Mouse (Mus musculus) lung, postnatal 0 days (tissue): ENCODE results near the gene Pex10. TPM values are rescaled to one million over a fixed set of nuclear protein-coding genes. Genes with fewer than 3 reads are reported as not detected.

ENCODE experiments used
- ATAC-seq: fragments of 200-750 bp; cut with Nextera tagmentation; 2 replicates; pipeline ENCODE4 v1.8.0; 2017; ENCODE audit warnings: moderate library complexity
- DNase-seq: peaks from one replicate; pipeline ENCODE4 v3.0.0-alpha.2; 2016; ENCODE audit warnings: low spot score
- H3K27ac ChIP-seq: fragments of 300-500 bp; sonication (generic); 2 replicates; pipeline ENCODE4 v1.5.1; 2014; ENCODE audit warnings: antibody characterized with exemption, mild to moderate bottlenecking, low read length, mixed read lengths
- H3K27me3 ChIP-seq: fragments of 300-500 bp; sonication (generic); replicated peaks from 2 replicates; pipeline ENCODE4 v1.6.1; 2014; ENCODE audit warnings: low read length, mixed read lengths; ENCODE audit not compliant: insufficient read depth
- H3K36me3 ChIP-seq: fragments of 300-500 bp; sonication (generic); 2 replicates; pipeline ENCODE4 v1.6.1; 2014; ENCODE audit warnings: low read length, mixed read lengths; ENCODE audit not compliant: insufficient read depth
- H3K4me1 ChIP-seq: fragments of 300-500 bp; sonication (generic); 2 replicates; pipeline ENCODE4 v1.6.1; 2014; ENCODE audit warnings: antibody characterized with exemption, low read depth, low read length, mixed read lengths; ENCODE audit not compliant: insufficient read depth
- H3K4me2 ChIP-seq: fragments of 300-500 bp; sonication (generic); replicated peaks from 2 replicates; pipeline ENCODE4 v1.6.1; 2014; ENCODE audit warnings: low read depth, mild to moderate bottlenecking, low read length, moderate library complexity, mixed read lengths
- H3K4me3 ChIP-seq: fragments of 300-500 bp; sonication (generic); 2 replicates; pipeline ENCODE4 v1.5.1; 2014; ENCODE audit warnings: low read depth, low read length
- H3K9ac ChIP-seq: fragments of 300-500 bp; sonication (generic); replicated peaks from 2 replicates; pipeline ENCODE4 v1.6.1; 2014; ENCODE audit warnings: low read depth, mild to moderate bottlenecking
- H3K9me3 ChIP-seq: fragments of 300-500 bp; sonication (generic); 2 replicates; pipeline ENCODE4 v1.6.1; 2016; ENCODE audit warnings: low read length, mixed read lengths
- CTCF ChIP-seq: IDR thresholded peaks from 2 replicates; pipeline ENCODE4 v1.5.1; 2016; ENCODE audit warnings: antibody characterized with exemption, mild to moderate bottlenecking
- EP300 ChIP-seq: IDR thresholded peaks from 2 replicates; pipeline ENCODE4 v1.6.1; 2016; ENCODE audit warnings: antibody characterized with exemption, mild to moderate bottlenecking, control low read depth
- WGBS: fragments of 180-500 bp; shearing (Covaris S2); extraction: QIAGEN DNeasy Blood & Tissue Kit; methylation state at CpG from one replicate; pipeline ENCODE4 v1.1.7; 2014; 5-methylcytosine and 5-hydroxymethylcytosine counted together
- polyA plus RNA-seq: library from polyadenylated mRNA; unstranded; fragments of >200 nt; fragmentation: Nextera tagmentation; extraction: Ambion mirVana; gene quantifications from 2 replicates; pipeline ENCODE4 v1.2.1, GENCODE M21; 2015

The Pex10 gene
- polyA plus RNA-seq, 1 experiment from 2014 or later = 19.4 TPM

DNA sequence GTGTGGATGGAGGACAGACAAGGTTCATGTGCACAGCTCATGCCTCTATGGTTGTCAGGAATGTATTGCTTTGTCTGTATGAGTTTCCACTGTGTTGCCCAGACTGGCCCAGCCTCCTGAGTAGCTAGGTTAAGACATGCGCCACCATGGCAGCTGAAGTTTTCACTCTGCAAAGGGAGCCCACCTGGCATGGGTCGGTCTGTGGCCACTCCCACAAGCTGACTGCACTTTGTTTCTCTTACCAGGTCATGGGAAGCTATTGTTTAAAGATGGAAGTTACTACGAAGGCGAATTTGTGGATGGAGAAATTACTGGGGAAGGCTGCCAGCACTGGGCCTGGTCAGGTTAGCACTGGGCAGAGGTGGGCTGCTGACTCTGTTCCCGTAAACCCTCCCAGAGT lies 22.4 kb downstream of the Pex10 start:
- 81% methylated on average over 5 of the region's 5 CpGs for WGBS
- no peak overlapping the region for H3K4me2 ChIP-seq
- H3K4me3 ChIP-seq = no peak overlapping the region
- no peaks in the 10 kb centered on the region for H3K9me3 ChIP-seq
- peaks cover 18% of the 10 kb centered on the region for H3K4me1 ChIP-seq
- no peak for DNase-seq
- H3K9ac ChIP-seq = no peak overlapping the region
- H3K27ac ChIP-seq = no peak overlapping the region
- TF ChIP-seq EP300 (no peak), CTCF (no peak)
- no peaks in the 10 kb centered on the region for H3K27me3 ChIP-seq
- no peak for ATAC-seq
- H3K36me3 ChIP-seq = no peaks in the 10 kb centered on the region

DNA sequence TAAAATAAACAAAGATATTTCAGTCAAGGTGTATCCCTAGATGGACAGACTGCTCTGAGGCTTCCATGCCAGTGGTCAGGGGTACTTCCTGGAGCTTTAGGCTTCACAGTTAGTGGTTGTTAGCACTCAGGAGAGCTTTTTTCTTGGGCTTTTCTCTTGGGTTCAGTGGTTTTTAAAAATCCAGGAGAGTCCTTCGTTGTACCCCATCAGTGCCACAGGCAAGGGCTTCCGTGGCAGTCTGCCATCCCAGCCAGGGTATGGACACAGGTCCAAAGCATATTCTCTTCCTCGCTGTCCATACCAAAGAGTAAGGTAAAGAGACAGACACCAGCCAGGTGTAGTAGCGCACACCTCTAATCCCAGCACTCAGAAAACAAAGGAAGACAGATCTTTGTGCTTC lies 23.3 kb downstream of the Pex10 start:
- DNase-seq (no peak), ATAC-seq (no peak)
- Histone ChIP-seq H3K4me2 (no peak overlapping the region), H3K36me3 (no peaks in the 10 kb centered on the region), H3K27ac (no peak overlapping the region), H3K27me3 (no peaks in the 10 kb centered on the region), H3K4me1 (peaks cover 11% of the 10 kb centered on the region), H3K4me3 (no peak overlapping the region), H3K9ac (no peak overlapping the region), H3K9me3 (no peaks in the 10 kb centered on the region)
- WGBS = 94% methylated on average over 4 of the region's 4 CpGs
- no peak for TF ChIP-seq EP300
- no peak for TF ChIP-seq CTCF

DNA sequence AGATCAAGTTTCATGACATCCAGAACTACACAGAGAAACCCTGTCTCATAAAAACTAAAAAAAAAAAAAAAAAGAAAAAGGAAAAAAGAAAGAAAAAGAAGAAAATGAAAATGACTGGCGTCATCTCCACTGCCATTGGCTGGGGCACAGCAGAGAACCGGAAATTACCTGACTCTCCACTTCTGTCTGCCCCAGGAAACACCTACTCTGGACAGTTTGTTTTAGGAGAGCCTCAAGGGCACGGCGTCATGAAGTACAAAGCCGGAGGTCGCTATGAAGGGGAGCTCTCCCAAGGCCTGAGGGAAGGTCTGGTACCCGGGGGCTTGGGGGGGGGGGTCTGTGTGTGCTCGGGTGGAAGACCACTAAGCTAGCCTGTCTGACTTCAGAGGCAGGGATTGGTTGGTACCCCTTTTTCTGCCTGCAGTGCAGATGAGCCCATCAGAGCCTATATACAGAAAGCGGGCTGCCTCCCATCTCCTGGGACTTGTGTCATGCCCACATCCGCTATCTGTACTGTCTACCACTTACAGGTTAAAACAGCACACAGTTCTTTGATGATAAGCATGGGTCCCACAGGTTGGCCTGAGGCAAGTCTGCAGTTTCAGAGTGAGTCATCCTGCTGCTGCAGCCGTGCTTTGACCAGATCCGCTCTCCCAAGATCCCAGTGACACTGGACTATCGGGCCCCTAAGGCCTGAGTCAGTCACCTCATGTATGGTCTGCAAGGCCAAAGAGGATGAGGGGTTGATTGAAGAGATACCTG lies 24.1 kb downstream of the Pex10 start:
- DNase-seq = no peak
- Histone ChIP-seq H3K9me3 (no peaks in the 10 kb centered on the region), H3K4me3 (no peak overlapping the region), H3K9ac (no peak overlapping the region), H3K4me2 (no peak overlapping the region), H3K36me3 (no peaks in the 10 kb centered on the region), H3K4me1 (peaks cover 8% of the 10 kb centered on the region; the same call in 1 of the 2 replicates), H3K27me3 (no peaks in the 10 kb centered on the region), H3K27ac (no peak overlapping the region)
- no peak for ATAC-seq
- TF ChIP-seq CTCF (no peak), EP300 (no peak)
- WGBS = 86% methylated on average over 13 of the region's 13 CpGs

DNA sequence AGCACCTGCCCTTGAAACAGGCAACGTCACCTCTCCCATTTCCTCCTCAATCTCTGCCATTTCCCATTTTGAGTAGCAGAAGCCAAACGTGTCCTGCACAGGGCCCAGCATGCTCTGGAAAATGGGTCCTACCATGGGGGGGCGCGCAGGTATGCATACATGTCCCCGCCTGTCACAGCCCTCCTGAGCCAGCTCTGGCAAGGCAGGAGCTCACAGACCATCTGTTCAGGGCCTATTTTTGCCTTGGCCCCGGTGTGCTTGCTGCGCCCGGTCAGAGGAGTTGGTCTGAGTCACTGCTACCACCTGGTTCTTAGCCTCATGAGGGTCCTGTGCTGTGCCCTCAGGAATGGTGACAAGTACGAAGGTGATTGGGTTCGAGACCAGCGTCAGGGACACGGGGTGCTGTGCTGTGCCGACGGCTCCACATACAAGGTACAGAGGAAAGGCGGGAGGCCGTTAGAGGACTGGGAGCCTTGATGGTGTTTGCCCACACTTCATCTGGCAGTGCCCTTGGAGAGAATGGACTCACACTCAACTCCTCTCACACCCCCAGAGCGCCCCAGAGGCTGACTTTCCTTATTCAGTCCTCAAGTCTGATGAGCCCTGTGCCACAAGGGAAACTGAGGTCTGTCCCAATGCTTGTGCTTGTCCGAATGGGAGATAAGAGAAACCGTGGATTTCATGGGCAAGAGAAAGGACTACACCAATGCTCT lies 26.1 kb downstream of the Pex10 start:
- no peaks in the 10 kb centered on the region for H3K27me3 ChIP-seq
- no peak overlapping the region for H3K4me2 ChIP-seq
- no peaks in the 10 kb centered on the region for H3K9me3 ChIP-seq
- H3K27ac ChIP-seq = no peak overlapping the region
- no peaks in the 10 kb centered on the region for H3K4me1 ChIP-seq
- ATAC-seq = no peak
- H3K9ac ChIP-seq = no peak overlapping the region
- no peak overlapping the region for H3K4me3 ChIP-seq
- no peaks in the 10 kb centered on the region for H3K36me3 ChIP-seq
- TF ChIP-seq EP300 (no peak), CTCF (no peak)
- 91% methylated on average over 19 of the region's 19 CpGs for WGBS
- no peak for DNase-seq

DNA sequence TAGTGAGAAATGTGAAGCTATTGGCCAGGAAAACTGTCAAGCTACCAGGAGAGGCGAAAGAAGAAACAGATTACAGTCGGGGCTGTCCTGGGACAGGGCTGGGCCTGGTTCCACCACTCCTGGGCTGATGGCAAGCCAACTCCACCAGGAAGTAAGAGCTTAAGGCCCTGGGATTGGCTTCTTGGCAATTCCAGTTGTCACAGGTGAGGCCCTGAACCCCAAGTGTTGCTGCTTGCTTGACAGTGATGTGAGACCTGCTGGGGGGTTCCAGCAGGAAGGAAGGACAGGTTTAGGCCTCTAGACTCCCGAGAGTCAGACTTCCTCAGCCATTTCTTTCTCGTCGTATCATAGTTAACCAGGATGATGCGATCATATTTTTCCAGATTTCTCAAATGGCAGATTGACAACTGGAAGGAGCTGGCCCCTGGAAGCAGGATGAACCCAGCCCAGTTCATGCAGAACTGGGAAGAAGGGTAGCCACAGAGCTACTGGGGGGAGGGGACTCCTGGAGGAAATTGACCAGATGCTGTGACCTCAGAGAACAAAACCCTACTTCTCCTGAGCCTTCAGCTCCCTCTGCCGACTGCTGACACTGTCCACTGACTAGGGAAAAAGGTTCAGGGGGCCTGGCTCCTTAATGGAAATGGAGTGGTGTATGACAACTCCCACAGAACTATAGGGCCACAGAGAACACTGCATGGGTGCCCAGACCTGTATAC lies 26.8 kb downstream of the Pex10 start:
- Histone ChIP-seq H3K9me3 (no peaks in the 10 kb centered on the region), H3K4me3 (no peak overlapping the region), H3K36me3 (no peaks in the 10 kb centered on the region), H3K4me1 (no peaks in the 10 kb centered on the region), H3K27ac (no peak overlapping the region), H3K27me3 (no peaks in the 10 kb centered on the region), H3K9ac (no peak overlapping the region), H3K4me2 (no peak overlapping the region)
- ATAC-seq (no peak), DNase-seq (no peak)
- TF ChIP-seq EP300 = no peak
- TF ChIP-seq CTCF = no peak
- 71% methylated on average over 7 of the region's 7 CpGs for WGBS

DNA sequence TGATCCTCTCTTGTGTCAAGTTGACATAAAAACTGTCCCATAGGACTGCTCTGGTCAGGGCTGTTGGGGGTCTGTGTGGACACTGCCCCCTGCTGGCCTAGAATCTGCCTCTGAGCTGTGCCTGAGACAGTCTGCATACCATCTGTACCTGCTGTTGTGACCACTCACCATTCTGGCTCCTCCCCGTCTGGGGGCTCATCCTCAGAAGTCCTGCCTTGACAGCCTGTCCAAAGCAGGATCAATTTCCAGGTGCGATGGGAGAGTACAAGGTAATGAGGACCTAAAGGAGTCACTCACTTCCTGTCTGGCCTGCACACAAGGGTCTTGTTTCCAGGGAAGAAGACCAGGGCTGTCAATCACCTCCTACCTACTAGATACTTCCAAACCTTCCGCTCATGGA lies 27.7 kb downstream of the Pex10 start:
- Histone ChIP-seq H3K4me1 (no peaks in the 10 kb centered on the region), H3K4me2 (no peak overlapping the region), H3K36me3 (no peaks in the 10 kb centered on the region), H3K27ac (no peak overlapping the region), H3K9ac (no peak overlapping the region), H3K9me3 (no peaks in the 10 kb centered on the region), H3K27me3 (no peaks in the 10 kb centered on the region), H3K4me3 (no peak overlapping the region)
- ATAC-seq = peak; percentile 62
- 66% methylated on average over 3 of the region's 3 CpGs for WGBS
- DNase-seq = peak; percentile 48
- no peak for TF ChIP-seq EP300
- TF ChIP-seq CTCF = peak; percentile 79
